Mouse (Mus musculus) spleen, adult 2 months (tissue): Measurements from ENCODE around the gene Hist2h2aa1. TPM values are rescaled to one million over a fixed set of nuclear protein-coding genes. Genes with fewer than 3 reads are reported as not detected.
"Not testable (repeated sequence)": the region's sequence is repeated elsewhere in the genome, so short reads cannot be mapped to it uniquely, and the experiment has no call there.

Experiments
- DNase-seq, 2 experiments: peaks; one replicate each; pipeline versions ENCODE4 v3.0.0 to v3.0.0-alpha.2; 2012 to 2021; ENCODE audit warnings: low spot score in 2 of 2, low read depth in 1 of 2
- H3K27ac ChIP-seq: fragments of 200-500 bp; 2 replicates; pipeline ENCODE4 v1.5.1; 2012; ENCODE audit warnings: low read length, inconsistent platforms; ENCODE audit not compliant: insufficient read depth
- H3K27me3 ChIP-seq: fragments of 200-500 bp; 2 replicates; pipeline ENCODE4 v1.6.1; 2012; ENCODE audit warnings: mild to moderate bottlenecking, moderate library complexity, low read length, inconsistent platforms; ENCODE audit not compliant: control insufficient read depth, insufficient read depth
- H3K36me3 ChIP-seq: fragments of 200-500 bp; 2 replicates; pipeline ENCODE4 v1.6.1; 2012; ENCODE audit warnings: mild to moderate bottlenecking, low read length, inconsistent platforms; ENCODE audit not compliant: control insufficient read depth, insufficient read depth
- H3K4me1 ChIP-seq: fragments of 200-500 bp; 2 replicates; pipeline ENCODE4 v1.6.1; 2011; ENCODE audit warnings: inconsistent platforms; ENCODE audit not compliant: control insufficient read depth, insufficient read depth, insufficient read length
- H3K4me3 ChIP-seq: fragments of 200-500 bp; 2 replicates; pipeline ENCODE4 v1.5.1; 2011; ENCODE audit warnings: mild to moderate bottlenecking, inconsistent platforms; ENCODE audit not compliant: insufficient read depth, insufficient read length; ENCODE audit errors: extremely low read depth
- CTCF ChIP-seq: fragments of 200-500 bp; IDR thresholded peaks from 2 replicates; pipeline ENCODE4 v1.5.1; 2011; ENCODE audit warnings: mild to moderate bottlenecking, inconsistent platforms; ENCODE audit not compliant: insufficient read depth, insufficient read length, insufficient replicate concordance; ENCODE audit errors: extremely low read depth
- POLR2A ChIP-seq: fragments of 200-500 bp; IDR thresholded peaks from 2 replicates; pipeline ENCODE4 v1.6.1; 2011; ENCODE audit warnings: low read depth, low read length, inconsistent platforms
- WGBS: fragments of 180-500 bp; shearing (Covaris S2); methylation state at CpG from one replicate; pipeline ENCODE4 v1.1.7; 2018; 5-methylcytosine and 5-hydroxymethylcytosine counted together
- polyA plus RNA-seq: library from polyadenylated mRNA; depleted of rRNA; stranded (reverse); fragments of >200 nt; gene quantifications from 2 replicates; pipeline ENCODE4 v1.2.3, GENCODE M21; 2012; rRNA removed

Gene Hist2h2aa1
- polyA plus RNA-seq, 1 experiment = 95.6 TPM

DNA sequence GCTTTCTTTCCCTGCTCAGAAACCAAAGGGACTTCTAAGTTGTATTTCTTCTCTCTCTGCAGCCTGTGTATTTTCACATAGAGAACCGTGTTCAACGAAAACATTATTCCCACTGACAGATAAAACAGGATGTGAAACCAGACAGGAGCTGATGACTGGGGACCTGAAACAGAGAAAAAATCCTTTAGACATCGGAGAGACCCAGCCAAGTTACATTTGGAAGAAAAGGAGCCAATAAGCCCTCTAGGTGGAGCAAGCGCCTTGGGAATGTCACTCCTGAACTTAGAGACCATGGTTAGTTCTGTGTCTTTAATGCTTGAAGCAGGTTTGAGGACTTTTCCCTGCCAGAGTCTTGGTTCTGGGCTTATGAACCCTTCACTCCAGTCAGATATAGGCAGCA lies 39.2 kb downstream of the Hist2h2aa1 start:
- no peak overlapping the region for H3K4me3 ChIP-seq
- no peak overlapping the region for H3K27ac ChIP-seq
- TF ChIP-seq CTCF (no peak), POLR2A (no peak)
- H3K27me3 ChIP-seq = 0 out of 2 replicates have a peak, but pooled peaks cover under 1% of the 10 kb centered on the region
- H3K4me1 ChIP-seq = peaks cover 4% of the 10 kb centered on the region
- WGBS = 19% methylated on average over 4 of the region's 4 CpGs
- no peak for DNase-seq
- H3K36me3 ChIP-seq = no peaks in the 10 kb centered on the region

DNA sequence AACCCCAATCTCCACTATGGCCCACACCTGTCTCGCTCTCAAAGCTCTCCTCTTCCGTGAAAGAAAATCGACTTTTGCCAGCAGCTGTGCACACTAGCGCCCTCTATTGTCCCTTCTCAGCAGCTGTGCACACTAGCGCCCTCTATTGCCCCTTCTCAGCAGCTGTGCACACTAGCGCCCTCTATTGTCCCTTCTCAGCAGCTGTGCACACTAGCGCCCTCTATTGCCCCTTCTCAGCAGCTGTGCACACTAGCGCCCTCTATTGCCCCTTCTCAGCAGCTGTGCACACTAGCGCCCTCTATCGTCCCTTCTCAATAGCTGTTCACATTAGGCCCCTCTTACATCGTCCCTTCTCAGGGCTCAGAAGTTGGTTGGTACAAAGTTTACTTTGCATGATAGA lies 42.0 kb downstream of the Hist2h2aa1 start:
- WGBS = 97% methylated on average over 11 of the region's 11 CpGs
- H3K36me3 ChIP-seq = not testable (repeated sequence)
- peak; percentile 29; the same call in 1 of the 2 replicates for TF ChIP-seq CTCF

DNA sequence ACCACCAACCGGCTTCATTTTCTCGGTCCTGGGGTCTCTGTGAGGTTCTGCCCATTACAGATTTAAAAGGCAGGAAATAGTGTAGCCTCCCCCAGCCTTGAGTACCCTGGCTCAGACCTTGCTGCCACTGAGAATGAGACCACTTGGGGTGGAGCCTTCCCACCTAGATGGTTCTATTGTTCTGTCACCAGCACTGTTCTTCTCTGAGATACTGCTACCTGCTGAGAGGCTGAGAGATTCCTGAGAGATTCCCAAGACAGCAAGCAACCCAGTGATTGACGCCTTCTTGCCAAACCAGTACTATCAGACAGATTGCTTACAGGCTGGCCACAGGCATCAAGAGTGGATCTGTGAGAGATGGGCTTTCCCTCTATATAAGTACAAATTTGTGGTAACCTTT lies 43.9 kb downstream of the Hist2h2aa1 start:
- Histone ChIP-seq H3K27me3 (0 out of 2 replicates have a peak, but pooled peaks cover 1% of the 10 kb centered on the region), H3K36me3 (no peaks in the 10 kb centered on the region), H3K4me3 (no peak overlapping the region), H3K27ac (no peak overlapping the region), H3K4me1 (peaks cover 5% of the 10 kb centered on the region)
- DNase-seq = no peak
- WGBS = 84% methylated on average over 3 of the region's 3 CpGs
- TF ChIP-seq CTCF = no peak

More for the DNA sequence above, 42.0 kb downstream of the Hist2h2aa1 start:
- H3K27ac ChIP-seq, DNase-seq, H3K27me3 ChIP-seq, H3K4me1 ChIP-seq, H3K4me3 ChIP-seq: not testable (repeated sequence)

DNA sequence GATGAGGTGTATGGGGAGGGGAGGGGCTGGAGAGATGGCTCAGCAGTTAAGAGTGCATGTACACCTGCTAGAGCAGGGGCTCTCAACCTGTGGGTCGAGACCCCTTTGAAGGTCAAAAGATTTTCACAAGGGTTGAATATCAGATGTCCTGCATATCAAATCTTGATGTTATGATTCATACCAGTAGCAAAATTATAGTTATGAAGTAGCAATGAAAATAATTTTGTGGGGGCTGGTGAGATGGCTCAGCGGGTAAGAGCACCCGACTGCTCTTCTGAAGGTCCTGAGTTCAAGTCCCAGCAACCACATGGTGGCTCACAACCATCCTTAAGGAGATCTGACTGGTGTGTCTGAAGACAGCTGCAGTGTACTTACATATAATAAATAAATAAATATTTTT lies 45.4 kb downstream of the Hist2h2aa1 start:
- not testable (repeated sequence) for H3K4me3 ChIP-seq, H3K27me3 ChIP-seq
- WGBS = 96% methylated on average over 3 of the region's 3 CpGs

DNA sequence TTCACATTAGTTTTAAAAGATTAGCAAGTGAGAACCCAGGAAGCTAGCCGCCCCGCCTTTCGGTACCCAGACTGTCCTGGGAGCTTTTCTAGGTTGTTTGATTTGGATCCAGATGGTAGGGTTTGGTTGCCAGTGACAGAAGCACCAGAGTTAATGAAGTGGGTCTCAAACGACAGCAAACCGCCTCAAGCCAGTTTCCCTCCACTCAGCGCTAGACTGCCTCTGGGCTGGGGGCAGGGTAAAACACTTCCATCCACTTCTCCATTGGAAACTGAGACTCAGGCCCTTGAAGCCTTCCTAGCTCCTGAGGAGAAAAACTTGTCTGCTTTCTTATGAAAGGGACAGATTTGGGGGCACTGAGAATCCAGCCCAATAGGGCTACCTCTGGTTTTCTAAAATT lies 47.3 kb downstream of the Hist2h2aa1 start:
- H3K4me3 ChIP-seq = no peak overlapping the region
- 0 out of 2 replicates have a peak, but pooled peaks cover 1% of the 10 kb centered on the region for H3K27me3 ChIP-seq
- H3K36me3 ChIP-seq = no peaks in the 10 kb centered on the region
- 79% methylated on average over 6 of the region's 6 CpGs for WGBS
- peaks cover 4% of the 10 kb centered on the region; the same call in 1 of the 2 replicates for H3K4me1 ChIP-seq
- H3K27ac ChIP-seq = no peak overlapping the region
- TF ChIP-seq CTCF (no peak), POLR2A (no peak)
- DNase-seq = no peak

More for the DNA sequence above, 45.4 kb downstream of the Hist2h2aa1 start:
- not testable (repeated sequence) for H3K27ac ChIP-seq, DNase-seq, H3K36me3 ChIP-seq, H3K4me1 ChIP-seq

DNA sequence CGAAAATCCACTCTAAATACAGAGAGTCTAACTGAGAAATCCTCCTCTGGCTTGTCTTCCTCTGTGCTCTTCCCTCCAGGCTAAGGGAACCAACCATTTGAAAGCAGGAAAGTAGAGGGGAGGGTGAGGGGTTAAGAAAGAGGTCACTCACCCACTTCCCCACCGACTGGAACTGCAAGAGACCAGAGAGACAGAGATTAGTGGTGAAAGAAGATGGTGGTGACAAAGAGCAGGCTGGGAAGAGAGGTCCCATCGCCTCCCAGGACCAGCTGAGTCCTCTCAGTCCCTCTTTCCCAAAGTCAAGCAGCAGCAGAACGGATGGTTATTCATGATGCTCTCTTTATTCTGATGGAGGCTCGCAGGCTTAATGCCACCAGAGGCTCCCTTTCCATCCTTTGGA lies 48.1 kb downstream of the Hist2h2aa1 start:
- Histone ChIP-seq H3K27ac (no peak overlapping the region), H3K4me3 (no peak overlapping the region), H3K27me3 (0 out of 2 replicates have a peak, but pooled peaks cover 1% of the 10 kb centered on the region), H3K4me1 (peaks cover 4% of the 10 kb centered on the region; the same call in 1 of the 2 replicates), H3K36me3 (no peaks in the 10 kb centered on the region)
- TF ChIP-seq CTCF (no peak), POLR2A (no peak)
- DNase-seq = no peak
- WGBS = 27% methylated on average over 5 of the region's 5 CpGs

DNA sequence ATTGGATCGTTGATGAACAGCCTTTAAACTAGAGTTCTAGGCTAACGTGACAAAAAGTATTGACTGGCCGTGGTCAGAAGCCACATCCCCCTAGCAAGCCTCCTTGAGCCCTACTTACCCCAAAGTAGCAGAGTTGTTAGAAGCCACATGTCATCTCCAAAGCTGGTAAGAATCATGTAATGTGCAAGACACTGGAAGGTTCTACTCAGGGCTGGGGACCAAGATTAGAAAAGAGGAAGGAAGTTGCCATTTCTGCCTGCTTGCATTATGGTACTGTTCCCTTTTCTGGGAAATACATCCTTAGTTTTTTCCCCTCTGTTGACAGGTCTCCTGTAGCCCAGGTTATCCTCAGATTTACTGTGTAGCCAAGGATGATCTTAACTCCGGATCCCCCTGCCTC lies 48.5 kb downstream of the Hist2h2aa1 start, which contains the start of gene Fcgr1:
Fcgr1 (minus strand) TSS at position 183 of the 400 bp plus-strand sequence.
- H3K27me3 ChIP-seq = 0 out of 2 replicates have a peak, but pooled peaks cover 1% of the 10 kb centered on the region
- H3K36me3 ChIP-seq = no peaks in the 10 kb centered on the region
- DNase-seq = no peak
- WGBS = 13% methylated on average over 4 of the region's 4 CpGs
- H3K4me1 ChIP-seq = peaks cover 4% of the 10 kb centered on the region; the same call in 1 of the 2 replicates
- no peak within 1 kb of the TSS; the same call in 1 of the 2 replicates for H3K27ac ChIP-seq
- H3K4me3 ChIP-seq = no peak within 1 kb of the TSS
- TF ChIP-seq POLR2A (no peak), CTCF (no peak)

Other genes with a start within 250 kb of the Hist2h2aa1 start
- 60.1 and 91.7 TPM in 2 replicates for gene Plekho1, start 249.5 kb upstream of the Hist2h2aa1 start, polyA plus RNA-seq
- gene Vps45, start 187.0 kb upstream of the Hist2h2aa1 start, polyA plus RNA-seq = 2.0 and 2.5 TPM in 2 replicates
- 11.1 and 19.8 TPM in 2 replicates for gene Otud7b, start 141.0 kb upstream of the Hist2h2aa1 start, polyA plus RNA-seq
- gene Mtmr11, start 83.5 kb upstream of the Hist2h2aa1 start, polyA plus RNA-seq = 2.1 and 2.7 TPM in 2 replicates
- 62.2 and 91.8 TPM in 2 replicates for gene Sf3b4, start 73.2 kb upstream of the Hist2h2aa1 start, polyA plus RNA-seq
- 2.0 and 3.5 TPM in 2 replicates for gene Sv2a, start 64.3 kb upstream of the Hist2h2aa1 start, polyA plus RNA-seq
- gene Bola1, start 25.8 kb upstream of the Hist2h2aa1 start, polyA plus RNA-seq = 24.6 and 38.8 TPM in 2 replicates
- 3.0 and 5.2 TPM in 2 replicates for gene Hist2h2ab, start 25.6 kb upstream of the Hist2h2aa1 start, polyA plus RNA-seq
- gene Hist2h2ac, start 24.6 kb upstream of the Hist2h2aa1 start, polyA plus RNA-seq = 31.1 and 44.3 TPM in 2 replicates
- gene Hist2h2be, start 24.4 kb upstream of the Hist2h2aa1 start, polyA plus RNA-seq = 3.3 and 4.2 TPM in 2 replicates
- gene Hist2h3c2, start 6.4 kb upstream of the Hist2h2aa1 start, polyA plus RNA-seq = 66.4 and 158 TPM in 2 replicates
- 169 and 177 TPM in 2 replicates for gene Hist2h2aa2, start 5.2 kb upstream of the Hist2h2aa1 start, polyA plus RNA-seq
- not detected in 2 replicates for gene Hist2h3c1, start 1.2 kb downstream of the Hist2h2aa1 start, polyA plus RNA-seq
- gene Hist2h4, start 17.8 kb downstream of the Hist2h2aa1 start, polyA plus RNA-seq = 9.3 and 15.4 TPM in 2 replicates
- 102 and 177 TPM in 2 replicates for gene Hist2h3b, start 23.2 kb downstream of the Hist2h2aa1 start, polyA plus RNA-seq
- gene Hist2h2bb, start 24.3 kb downstream of the Hist2h2aa1 start, polyA plus RNA-seq = 14.7 and 15.9 TPM in 2 replicates
- 5.2 and 6.0 TPM in 2 replicates for gene Fcgr1, start 48.5 kb downstream of the Hist2h2aa1 start, polyA plus RNA-seq
- not detected in 2 replicates for gene BC107364, start 206.8 kb downstream of the Hist2h2aa1 start, polyA plus RNA-seq